Mouse (Mus musculus) bone marrow, adult 2 months (tissue): ENCODE measurements around the gene Eprs.

Experiments used
- CTCF ChIP-seq: fragments of 200-500 bp; IDR thresholded peaks from 2 replicates; pipeline ENCODE4 v1.5.1; 2011; ENCODE audit warnings: low read length, control low read depth; ENCODE audit not compliant: control insufficient read depth, insufficient read depth
- POLR2A ChIP-seq: fragments of 200-500 bp; IDR thresholded peaks from 2 replicates; pipeline ENCODE4 v1.6.1; 2011; ENCODE audit warnings: low read depth, mild to moderate bottlenecking, control low read depth, low read length, borderline replicate concordance; ENCODE audit not compliant: control insufficient read depth

DNA sequence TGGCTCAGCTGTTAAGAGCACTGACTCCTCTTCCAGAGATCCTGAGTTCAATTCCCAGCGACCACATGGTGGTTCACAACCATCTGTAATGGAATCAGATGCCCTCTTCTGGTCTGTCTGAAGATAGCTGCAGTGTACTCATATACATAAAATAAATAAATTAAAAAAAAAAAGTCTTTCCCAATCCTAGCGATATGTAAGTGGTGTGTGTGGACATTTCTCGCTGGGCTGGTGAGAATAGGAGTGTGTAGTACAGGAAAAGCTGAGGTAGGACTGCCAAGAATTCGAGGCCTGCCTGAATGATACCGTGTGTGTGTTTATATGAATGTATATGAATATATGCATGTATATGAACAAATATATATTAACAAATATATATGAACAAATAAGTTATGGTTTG lies 31.5 kb upstream of the Eprs start:
- no peak for TF ChIP-seq POLR2A
- TF ChIP-seq CTCF: no peak
